Mouse (Mus musculus): ENCODE measurements at regions not wholly inside any gene's neighbourhood (a gene's known extent, or its start where the extent isn't known, plus 50 kb on each side); places are given as distances from the start of the nearest gene placed in this dataset.

- no peak for TF ChIP-seq CTCF (IDR thresholded peaks at IDR 0.05; ENCODE audit: borderline replicate concordance, insufficient read depth, low read depth, low read length)
- 0 out of 2 replicates have a peak, but pooled peaks have one; percentile 18 for TF ChIP-seq POLR2A (IDR thresholded peaks at IDR 0.05; ENCODE audit: borderline replicate concordance, insufficient read depth, low read length)
These were observed 380.2 kb downstream of the Atp23 start for GRCm38 (mm10) chr10:126520973-126521372.

Data from cerebellum, adult 2 months (tissue).